ENCODE assay signal across 20 mouse cellular contexts in genomic region chr11:98671857-98672256, GRCm38 (mm10). TPM values are rescaled to one million over a fixed set of nuclear protein-coding genes. Genes with fewer than 3 reads are reported as not detected.
DNase-seq lines count a peak whose midpoint lies in the region; ATAC-seq and TF ChIP-seq lines count a peak whose summit lies in the region.
"Had no signal": no experiment of that assay in that cellular context is flagged by ENCODE, and none has a peak within 500 bp of the region (broad histone marks: within the 10 kb centered on the region; RNA-seq: fewer than 3 reads in every experiment).

No protein-coding gene starts in this region.

- H3K9me3 ChIP-seq in forebrain, embryonic 15.5 days = no peaks in the 10 kb centered on the region
- H3K9me3 ChIP-seq: embryonic facial prominence, embryonic 13.5 days; heart, embryonic 13.5 days; hindbrain, embryonic 10.5 days; lung, embryonic 15.5 days; midbrain, embryonic 10.5 days had no signal

- WGBS in forebrain, embryonic 15.5 days = 61% methylated on average over 5 of the region's 5 CpGs

- ATAC-seq in erythroblast, adult 5-6 weeks (replicated peaks; ENCODE audit: low FRiP score, poor library complexity, severe bottlenecking) = peak; percentile 81
- no peak for ATAC-seq in forebrain, embryonic 15.5 days (replicated peaks)
- ATAC-seq: inflammation-experienced regulatory T-cells, adult 6 months had no signal

- DNase-seq in urinary bladder, postnatal 25 days (ENCODE audit: low spot score) = peak; percentile 19
- no peak for DNase-seq in urinary bladder, postnatal 4 days (ENCODE audit: low spot score in 2 of 2)
- peak; percentile 29 for DNase-seq in adipocyte (ENCODE audit: low spot score)
- DNase-seq in layer of hippocampus, postnatal 14 days (ENCODE audit: low spot score in 2 of 2) = no peak
- DNase-seq: cerebellum, postnatal 36 days; gastrocnemius, postnatal 36 days; layer of hippocampus, adult 9-11 months; left cerebral cortex, postnatal 4 days; right cerebral cortex, postnatal 14 days; thymus, adult 18-20 months had no signal

- H3K79me2 ChIP-seq in myocyte (ENCODE audit: control insufficient read depth, insufficient read depth) = no peaks in the 10 kb centered on the region

- no peak overlapping the region for H3ac ChIP-seq in myocyte (ENCODE audit: control insufficient read depth, insufficient read length)

- H3K27me3 ChIP-seq in myocyte (ENCODE audit: control insufficient read depth, insufficient read depth, insufficient read length) = peaks cover 34% of the 10 kb centered on the region
- H3K27me3 ChIP-seq in forebrain, embryonic 15.5 days = 0 out of 2 replicates have a peak, but pooled peaks cover 3% of the 10 kb centered on the region

- H3K36me3 ChIP-seq in myocyte (ENCODE audit: control insufficient read depth, insufficient read depth) = no peaks in the 10 kb centered on the region
- H3K36me3 ChIP-seq in forebrain, embryonic 15.5 days = no peaks in the 10 kb centered on the region
- H3K36me3 ChIP-seq: embryonic facial prominence, embryonic 13.5 days; heart, embryonic 13.5 days; hindbrain, embryonic 10.5 days; lung, embryonic 15.5 days; midbrain, embryonic 10.5 days had no signal

- H3K4me1 ChIP-seq in forebrain, embryonic 15.5 days = no peaks in the 10 kb centered on the region
- H3K4me1 ChIP-seq: embryonic facial prominence, embryonic 13.5 days; heart, embryonic 13.5 days; lung, embryonic 15.5 days had no signal

- H3K4me3 ChIP-seq in myocyte = no peak overlapping the region
- no peak overlapping the region for H3K4me3 ChIP-seq in forebrain, embryonic 15.5 days
- H3K4me3 ChIP-seq: embryonic facial prominence, embryonic 13.5 days; heart, embryonic 13.5 days; hindbrain, embryonic 10.5 days; lung, embryonic 15.5 days; midbrain, embryonic 10.5 days had no signal

- H3K4me2 ChIP-seq in myocyte (ENCODE audit: low read depth) = no peak overlapping the region
- H3K4me2 ChIP-seq in forebrain, embryonic 15.5 days (replicated peaks) = no peak overlapping the region
- H3K4me2 ChIP-seq: embryonic facial prominence, embryonic 13.5 days; heart, embryonic 13.5 days; lung, embryonic 15.5 days had no signal

- no peak for TF ChIP-seq POLR2A in myocyte (IDR thresholded peaks at IDR 0.05; ENCODE audit: insufficient read length, low read depth)

- no peak overlapping the region for H3K9ac ChIP-seq in forebrain, embryonic 15.5 days (replicated peaks)
- H3K9ac ChIP-seq: embryonic facial prominence, embryonic 13.5 days; heart, embryonic 13.5 days; lung, embryonic 15.5 days had no signal

- H3K27ac ChIP-seq in forebrain, embryonic 15.5 days (replicated peaks) = no peak overlapping the region
- H3K27ac ChIP-seq: embryonic facial prominence, embryonic 13.5 days; heart, embryonic 13.5 days; hindbrain, embryonic 10.5 days; lung, embryonic 15.5 days; midbrain, embryonic 10.5 days had no signal

TF ChIP-seq in myocyte, 11 proteins besides CTCF, POLR2A, EP300 and RAD21:
- TF ChIP-seq MYOG (IDR thresholded peaks at IDR 0.05; ENCODE audit: control insufficient read depth in 1 of 3, insufficient read depth in 1 of 3, insufficient read length in 2 of 3, low read depth in 2 of 3) = peak; percentile 54 to 78 (median 68)
- TF ChIP-seq POLR2AphosphoS2 (IDR thresholded peaks at IDR 0.05; ENCODE audit: insufficient read length, low read depth) = no peak
- TF ChIP-seq MYOD1 (IDR thresholded peaks at IDR 0.05; ENCODE audit: control insufficient read depth in 1 of 3, insufficient read length in 2 of 3, low read depth in 2 of 3) = peak in 2 of 3 experiments; percentile 71 to 79

RNA-seq across cellular contexts. Expression of gene Gsdma, which starts 7.7 kb away (rescaled TPM):
- total RNA-seq in erythroblast, adult 5-6 weeks (2015; ENCODE audit: low replicate concordance) = not detected in 2 replicates
- total RNA-seq in erythroblast, adult 5-6 weeks (2017; ENCODE audit: low replicate concordance) = not detected in 2 replicates
- 0.04 TPM for polyA plus RNA-seq in myocyte (2012; fragmentation: generic; extraction: Trizol)
- not detected for total RNA-seq in layer of hippocampus, postnatal 14 days (2021)
- polyA plus RNA-seq in forebrain, embryonic 15.5 days (2015; fragmentation: Nextera tagmentation; extraction: Ambion mirVana) = not detected in 2 replicates
- total RNA-seq: left cerebral cortex, postnatal 4 days had no signal
- polyA plus RNA-seq: inflammation-experienced regulatory T-cells, adult 6 months; kidney, embryonic 16.5 days; midbrain, embryonic 10.5 days had no signal

RNA-seq across cellular contexts. Expression of gene Psmd3, which starts 10.5 kb away (rescaled TPM):
- 10.2 and 14.2 TPM in 2 replicates for total RNA-seq in erythroblast, adult 5-6 weeks (2015; ENCODE audit: low replicate concordance)
- 15.4 and 26.9 TPM in 2 replicates for total RNA-seq in erythroblast, adult 5-6 weeks (2017; ENCODE audit: low replicate concordance)
- polyA plus RNA-seq in myocyte (2012; fragmentation: generic; extraction: Trizol) = 250 TPM
- total RNA-seq in layer of hippocampus, postnatal 14 days (2021) = 100 to 1,000 TPM; 122 to 126 TPM
- polyA plus RNA-seq in forebrain, embryonic 15.5 days (2015; fragmentation: Nextera tagmentation; extraction: Ambion mirVana) = 209 and 213 TPM in 2 replicates

RNA-seq across cellular contexts. Expression of gene Gsdma2, which starts 25.3 kb away (rescaled TPM):
- total RNA-seq in erythroblast, adult 5-6 weeks (2015; ENCODE audit: low replicate concordance) = not detected in 2 replicates
- total RNA-seq in erythroblast, adult 5-6 weeks (2017; ENCODE audit: low replicate concordance) = not detected in 2 replicates
- not detected for polyA plus RNA-seq in myocyte (2012; fragmentation: generic; extraction: Trizol)
- not detected for total RNA-seq in layer of hippocampus, postnatal 14 days (2021)
- polyA plus RNA-seq in forebrain, embryonic 15.5 days (2015; fragmentation: Nextera tagmentation; extraction: Ambion mirVana) = not detected in 2 replicates
- total RNA-seq: left cerebral cortex, postnatal 4 days had no signal
- polyA plus RNA-seq: embryonic facial prominence, embryonic 13.5 days; heart, embryonic 13.5 days; hindbrain, embryonic 10.5 days; inflammation-experienced regulatory T-cells, adult 6 months; kidney, embryonic 16.5 days; lung, embryonic 15.5 days; midbrain, embryonic 10.5 days had no signal

RNA-seq across cellular contexts. Expression of gene Csf3, which starts 29.2 kb away (rescaled TPM):
- total RNA-seq in erythroblast, adult 5-6 weeks (2015; ENCODE audit: low replicate concordance) = not detected in 2 replicates
- total RNA-seq in erythroblast, adult 5-6 weeks (2017; ENCODE audit: low replicate concordance) = not detected in 2 replicates
- polyA plus RNA-seq in myocyte (2012; fragmentation: generic; extraction: Trizol) = not detected
- total RNA-seq in layer of hippocampus, postnatal 14 days (2021) = not detected
- not detected in 2 replicates for polyA plus RNA-seq in forebrain, embryonic 15.5 days (2015; fragmentation: Nextera tagmentation; extraction: Ambion mirVana)
- total RNA-seq: gastrocnemius, postnatal 36 days; left cerebral cortex, postnatal 4 days had no signal
- polyA plus RNA-seq: embryonic facial prominence, embryonic 13.5 days; heart, embryonic 13.5 days; hindbrain, embryonic 10.5 days; inflammation-experienced regulatory T-cells, adult 6 months; lung, embryonic 15.5 days; midbrain, embryonic 10.5 days had no signal

RNA-seq across cellular contexts. Expression of gene Gsdma3, which starts 45.7 kb away (rescaled TPM):
- total RNA-seq in erythroblast, adult 5-6 weeks (2015; ENCODE audit: low replicate concordance) = not detected in 2 replicates
- total RNA-seq in erythroblast, adult 5-6 weeks (2017; ENCODE audit: low replicate concordance) = not detected in 2 replicates
- not detected for polyA plus RNA-seq in myocyte (2012; fragmentation: generic; extraction: Trizol)
- not detected for total RNA-seq in layer of hippocampus, postnatal 14 days (2021)
- not detected in 2 replicates for polyA plus RNA-seq in forebrain, embryonic 15.5 days (2015; fragmentation: Nextera tagmentation; extraction: Ambion mirVana)
- total RNA-seq: left cerebral cortex, postnatal 4 days had no signal
- polyA plus RNA-seq: embryonic facial prominence, embryonic 13.5 days; heart, embryonic 13.5 days; hindbrain, embryonic 10.5 days; inflammation-experienced regulatory T-cells, adult 6 months; kidney, embryonic 16.5 days; lung, embryonic 15.5 days; midbrain, embryonic 10.5 days had no signal

Comparison
In these comparisons a context has a peak if more than half of its experiments do, and no peak if none do; other contexts are left out.
1. DNase-seq: peak in urinary bladder, postnatal 25 days (single experiment) and adipocyte (single experiment); none in urinary bladder, postnatal 4 days (0 of 2) and layer of hippocampus, postnatal 14 days (0 of 2).
2. RNA of gene Psmd3, which starts 10.5 kb away (total RNA-seq): 122 to 126 TPM in layer of hippocampus, postnatal 14 days; 10.2 to 26.9 TPM in erythroblast, adult 5-6 weeks; every median in the first group is over 4 times any median in the second.